Mouse (Mus musculus): ENCODE data around the gene Nrtn.

DNA sequence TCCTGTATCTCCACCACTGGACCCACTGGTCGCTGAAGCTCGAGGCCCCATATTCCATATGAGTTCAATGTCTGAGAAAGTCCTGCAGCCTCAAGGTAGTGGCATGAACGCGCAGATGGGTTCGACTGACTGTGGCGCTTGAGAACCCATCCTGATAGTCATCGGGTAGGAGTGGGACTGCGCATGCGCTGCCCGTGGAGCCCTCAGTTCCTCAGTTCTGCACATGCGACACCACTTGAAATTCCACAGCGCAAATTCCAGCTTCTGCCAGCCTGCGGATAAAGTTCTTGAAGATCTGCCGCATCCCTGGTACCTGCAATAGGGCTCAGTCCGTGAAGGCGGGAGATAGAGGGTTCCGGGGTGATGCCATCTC lies 16.6 kb downstream of the Nrtn start:
- no peak for TF ChIP-seq CTCF (IDR thresholded peaks at IDR 0.05; ENCODE audit: control insufficient read depth, insufficient read depth, low read length)
- TF ChIP-seq POLR2A (IDR thresholded peaks at IDR 0.05; ENCODE audit: borderline replicate concordance, control insufficient read depth, low read depth, low read length), result no peak
